Mouse (Mus musculus) brain, adult 2 months (tissue): Measurements from ENCODE around the gene Tmcc2.
A peak's percentile ranks its signal among the peaks of the same experiment; 100 is the strongest.

ENCODE experiments used
- DNase-seq: peaks from one replicate; pipeline ENCODE4 v3.0.0; 2011; ENCODE audit warnings: low read depth, low spot score

The Tmcc2 gene

DNA sequence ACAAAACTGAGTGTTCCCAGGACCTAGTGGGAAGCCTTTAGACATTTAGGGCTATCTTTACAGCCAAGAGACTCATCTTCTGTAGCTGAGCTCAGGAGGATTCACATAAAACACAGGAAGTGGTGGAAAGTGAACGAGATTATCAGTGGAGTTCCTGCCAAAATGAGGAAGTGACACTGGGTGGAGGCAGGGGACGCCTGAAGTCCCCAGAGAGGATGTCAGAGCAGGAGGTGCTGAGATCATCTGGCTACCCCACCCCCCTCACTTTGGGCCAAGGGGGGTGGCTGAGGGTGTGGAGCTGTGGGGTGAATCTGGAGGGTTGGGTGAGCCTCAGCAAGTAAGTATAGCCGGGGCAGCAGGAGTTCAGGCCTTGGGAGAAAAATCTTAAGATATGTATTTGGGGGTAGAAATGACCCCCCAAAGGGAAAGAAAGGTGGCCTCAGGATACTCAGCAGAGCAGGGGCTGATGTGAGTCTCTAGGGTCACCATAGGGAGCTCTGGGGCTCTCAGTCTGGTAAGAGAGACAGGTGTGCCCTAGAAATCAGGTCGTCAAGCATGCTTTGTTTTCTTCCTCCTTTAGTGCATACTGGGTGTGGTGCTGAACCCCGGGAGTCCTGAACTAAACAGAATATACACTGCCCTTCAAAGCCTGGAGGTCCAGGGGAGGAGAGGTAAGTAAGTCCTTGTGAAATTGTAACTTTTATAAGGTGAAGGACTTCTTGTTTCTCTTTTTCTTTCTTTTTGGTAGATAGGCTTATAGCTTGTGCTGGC, 49.2 kb downstream of the Tmcc2 start:
- DNase-seq = no peak

DNA sequence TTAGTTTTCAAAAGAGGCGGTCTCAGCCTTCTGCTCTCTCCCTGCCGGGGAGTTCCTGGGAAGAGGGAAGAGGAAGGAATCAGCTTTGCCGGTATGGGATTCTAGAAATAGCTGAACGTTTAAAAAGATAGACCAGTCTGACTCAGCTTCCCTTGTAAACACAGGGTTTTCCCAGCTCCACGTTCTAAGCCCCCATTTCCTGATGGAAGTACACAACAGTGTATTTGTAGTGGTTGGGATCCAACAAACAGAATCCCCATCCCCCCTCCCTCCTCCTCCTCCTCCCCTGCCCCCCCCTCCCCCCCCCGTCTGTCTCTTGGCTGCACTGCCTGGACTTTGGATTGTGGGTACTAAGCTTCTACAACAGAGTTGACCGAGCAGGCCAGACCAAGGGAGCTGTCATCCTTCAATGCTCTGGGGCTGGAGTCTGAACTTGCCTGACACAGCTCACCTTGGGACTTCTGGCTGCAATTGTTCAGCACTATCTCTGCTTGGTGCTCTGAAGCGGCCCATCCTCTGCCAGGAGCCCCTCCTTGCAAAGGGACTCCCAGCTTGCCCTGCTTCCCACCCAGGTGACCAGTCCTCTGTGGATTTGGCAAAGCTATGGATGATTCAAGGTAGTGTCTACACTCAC, 52.9 kb downstream of the Tmcc2 start:
- no peak for DNase-seq

DNA sequence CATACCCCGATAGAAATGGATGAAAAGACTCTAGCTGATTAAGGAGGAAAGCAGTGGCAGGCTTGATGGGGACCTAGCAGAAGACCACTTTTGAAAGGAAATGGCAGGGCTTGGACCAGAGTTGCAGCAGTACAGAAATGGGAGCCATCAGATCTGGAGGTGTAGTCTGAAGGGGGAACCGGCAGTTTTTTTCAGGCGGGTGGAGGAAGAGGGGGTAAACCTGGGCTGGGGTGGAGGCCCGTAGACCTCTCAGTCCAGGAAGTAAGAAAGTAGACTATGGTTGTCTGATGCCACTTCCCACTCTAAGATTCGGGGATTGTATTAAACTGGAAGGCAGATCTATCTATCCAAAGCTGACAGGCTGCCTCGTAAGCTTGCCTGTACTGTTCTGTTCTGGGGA, 54.2 kb downstream of the Tmcc2 start:
- no peak for DNase-seq

DNA sequence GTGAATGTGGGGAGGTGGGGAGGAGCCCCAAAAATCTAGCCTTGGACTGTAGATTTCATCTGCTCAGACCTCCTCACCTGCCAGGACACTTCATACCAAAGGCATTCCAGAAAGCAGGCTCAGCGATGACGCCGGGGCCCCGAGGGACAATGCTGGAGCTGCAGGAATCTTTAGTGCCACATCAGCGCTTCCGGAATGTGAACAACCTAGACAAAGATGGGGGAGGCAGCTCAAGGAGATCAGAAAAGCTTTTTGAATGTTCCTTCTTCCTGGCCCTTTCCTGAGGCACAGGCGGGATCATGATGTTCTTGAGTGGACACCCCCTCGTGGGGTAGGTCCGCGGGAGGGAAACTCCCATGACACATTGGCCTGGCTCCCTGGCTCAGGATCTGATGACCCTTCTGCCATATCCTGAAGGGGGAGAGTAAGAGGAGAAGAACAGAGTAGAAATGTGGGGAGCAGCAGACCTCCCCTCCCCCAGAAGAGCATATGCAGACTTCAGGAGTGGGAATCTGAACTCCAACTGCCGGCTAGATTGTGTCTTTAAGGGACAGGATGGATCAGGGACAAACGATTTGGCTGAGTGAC, 55.6 kb downstream of the Tmcc2 start:
- DNase-seq = no peak

DNA sequence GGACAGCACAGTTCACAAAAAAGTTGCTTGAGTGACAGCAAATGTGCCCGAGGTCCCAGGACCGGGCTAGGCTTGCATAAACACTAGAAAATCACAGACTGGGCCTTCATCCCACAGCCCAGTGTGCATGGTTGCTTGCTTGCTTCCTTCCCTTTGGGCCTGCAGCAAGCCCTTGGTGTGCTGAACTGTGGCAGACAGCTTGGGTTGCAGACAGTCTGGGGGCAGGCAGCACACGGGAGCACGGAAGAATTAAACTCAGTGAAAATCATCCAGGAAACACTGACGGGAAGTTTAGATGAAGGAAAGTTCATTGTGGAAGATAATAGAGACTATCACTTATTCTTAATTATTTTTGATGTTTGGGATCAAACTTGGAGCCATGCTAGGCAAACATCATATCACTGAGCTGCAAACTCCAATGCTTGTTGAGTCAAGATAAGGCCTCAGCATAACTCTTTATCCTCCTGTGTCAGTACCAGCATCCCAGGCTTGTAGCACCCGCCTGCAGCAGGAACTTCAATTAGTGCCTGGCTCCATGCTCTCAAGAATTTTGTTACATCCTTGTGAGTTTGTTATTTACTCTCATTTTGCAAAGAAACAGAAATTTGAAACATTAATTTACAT, 56.8 kb downstream of the Tmcc2 start:
- DNase-seq = no peak

DNA sequence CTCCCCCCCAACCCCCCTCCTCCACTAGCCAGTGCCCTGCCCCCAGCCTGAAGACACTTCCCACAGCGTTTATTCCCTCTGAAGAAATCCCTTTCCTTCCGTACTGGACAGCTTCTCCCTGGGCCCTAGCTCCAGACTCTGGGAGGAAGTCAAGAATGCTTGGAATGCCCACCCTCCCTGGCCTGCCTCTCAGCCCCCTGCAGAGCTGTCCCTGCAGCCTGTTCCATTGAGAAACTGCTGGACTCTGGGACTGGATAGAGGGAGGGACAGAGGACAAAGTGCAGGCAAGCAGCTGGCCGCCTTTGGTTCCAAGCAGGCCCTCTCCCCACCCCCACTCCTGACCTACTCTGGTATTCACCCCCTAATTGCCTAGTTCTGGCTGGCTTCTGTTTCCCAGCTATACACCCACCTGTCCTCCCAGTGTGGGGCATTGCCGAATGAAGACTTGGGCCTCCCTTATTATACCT, 57.4 kb downstream of the Tmcc2 start:
- no peak for DNase-seq

DNA sequence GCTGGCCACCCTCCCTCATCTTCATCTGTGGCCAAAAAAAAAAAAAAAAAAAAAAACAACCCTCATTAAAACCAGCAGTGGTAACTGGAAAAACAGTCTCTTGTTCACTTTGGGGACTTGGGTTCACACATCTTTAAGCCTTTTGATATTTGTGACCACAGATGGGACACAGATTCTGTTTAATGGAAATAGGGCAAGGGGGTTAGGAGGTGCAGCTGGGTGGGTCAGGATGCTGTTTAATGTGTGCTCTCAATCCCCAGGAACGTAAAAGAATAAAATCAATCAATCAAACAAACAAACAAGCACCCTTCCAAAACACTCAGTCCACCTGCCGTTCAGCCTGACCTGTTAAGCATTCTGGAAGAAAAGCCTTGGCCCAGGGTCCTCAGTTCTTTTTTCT, 57.9 kb downstream of the Tmcc2 start:
- DNase-seq = no peak

DNA sequence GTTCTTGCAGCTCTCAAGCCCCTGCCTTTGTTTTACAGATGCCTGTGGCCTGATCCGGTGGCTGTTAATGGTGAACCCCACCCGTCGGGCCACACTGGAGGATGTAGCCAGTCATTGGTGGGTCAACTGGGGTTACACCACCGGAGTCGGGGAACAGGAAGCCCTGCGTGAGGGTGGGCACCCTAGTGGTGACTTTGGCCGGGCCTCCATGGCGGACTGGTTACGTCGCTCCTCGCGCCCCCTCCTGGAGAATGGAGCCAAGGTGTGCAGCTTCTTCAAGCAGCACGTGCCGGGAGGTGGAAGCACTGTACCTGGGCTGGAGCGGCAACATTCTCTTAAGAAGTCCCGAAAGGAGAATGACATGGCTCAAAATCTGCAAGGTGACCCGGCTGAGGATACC, 59.8 kb downstream of the Tmcc2 start:
- DNase-seq = no peak

DNA sequence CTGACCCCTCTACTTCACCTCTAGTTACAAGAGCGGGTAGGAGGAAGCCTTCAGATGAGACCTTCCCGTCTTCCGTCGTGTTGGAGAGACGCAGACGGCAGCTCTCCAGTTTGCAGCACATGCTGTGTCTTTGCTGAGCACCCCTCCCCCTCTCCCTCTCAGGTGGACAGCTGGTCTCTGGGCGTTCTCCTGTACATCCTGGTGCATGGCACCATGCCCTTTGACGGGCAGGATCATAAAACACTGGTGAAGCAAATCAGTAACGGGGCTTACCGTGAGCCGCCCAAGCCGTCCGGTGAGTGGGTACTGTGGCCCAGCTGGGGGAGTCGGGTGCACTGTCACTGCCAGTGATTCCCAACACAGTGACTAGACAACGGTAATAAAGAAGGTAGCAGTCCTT, 60.7 kb downstream of the Tmcc2 start:
- DNase-seq = peak; percentile 67

DNA sequence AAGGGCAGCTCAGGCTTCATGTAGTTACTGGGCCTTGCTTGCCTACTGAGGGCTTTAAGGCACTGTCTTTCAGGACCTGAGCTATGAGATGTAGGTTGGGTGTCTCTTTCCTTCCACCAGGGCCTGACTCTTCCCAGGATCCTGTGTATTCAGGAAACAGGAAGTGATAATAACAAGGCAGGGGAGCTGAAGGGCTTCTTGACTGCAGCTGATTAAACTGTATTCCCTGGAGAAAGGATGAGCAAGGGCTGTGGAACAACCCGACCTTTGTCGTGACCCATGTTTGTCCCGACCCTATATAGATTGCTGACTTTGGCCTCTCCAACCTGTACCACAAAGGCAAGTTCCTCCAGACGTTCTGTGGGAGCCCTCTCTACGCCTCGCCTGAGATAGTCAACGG, 61.4 kb downstream of the Tmcc2 start:
- no peak for DNase-seq

DNA sequence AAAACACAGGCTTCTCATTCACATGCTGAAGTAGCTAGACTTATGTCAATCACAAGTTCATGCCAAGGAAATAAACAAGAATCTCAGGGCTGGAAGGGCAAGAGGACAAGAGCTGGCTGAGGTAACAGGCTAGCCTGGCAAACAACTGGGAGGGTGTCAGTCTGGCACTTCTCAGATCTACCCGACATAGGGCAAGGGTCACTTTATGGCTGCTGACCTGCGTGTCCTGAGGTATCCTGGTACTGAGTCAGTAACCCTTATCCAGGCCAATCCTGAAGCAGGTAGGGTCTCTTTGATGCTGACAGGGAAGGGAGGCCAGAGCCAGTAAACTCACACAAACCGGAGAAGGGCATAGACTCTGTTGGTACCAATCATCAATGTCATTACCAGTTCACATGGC, 62.5 kb downstream of the Tmcc2 start:
- no peak for DNase-seq

DNA sequence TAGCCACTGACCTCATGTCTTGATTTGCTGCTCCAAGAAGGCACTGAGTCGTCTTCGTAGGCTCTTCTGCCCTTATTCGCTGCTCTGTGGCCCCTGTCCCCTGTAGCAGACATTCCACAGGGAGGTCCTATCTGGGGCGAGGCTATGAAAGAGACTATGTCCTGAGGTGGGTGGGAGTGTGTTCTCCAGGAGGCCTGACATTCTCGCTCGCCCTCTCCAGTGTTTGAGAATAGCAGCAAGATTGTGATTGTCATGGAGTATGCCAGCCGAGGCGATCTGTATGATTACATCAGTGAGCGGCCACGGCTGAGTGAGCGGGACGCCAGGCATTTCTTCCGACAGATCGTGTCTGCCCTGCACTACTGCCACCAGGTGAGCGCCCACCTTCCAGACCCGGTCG, 63.6 kb downstream of the Tmcc2 start:
- no peak for DNase-seq

DNA sequence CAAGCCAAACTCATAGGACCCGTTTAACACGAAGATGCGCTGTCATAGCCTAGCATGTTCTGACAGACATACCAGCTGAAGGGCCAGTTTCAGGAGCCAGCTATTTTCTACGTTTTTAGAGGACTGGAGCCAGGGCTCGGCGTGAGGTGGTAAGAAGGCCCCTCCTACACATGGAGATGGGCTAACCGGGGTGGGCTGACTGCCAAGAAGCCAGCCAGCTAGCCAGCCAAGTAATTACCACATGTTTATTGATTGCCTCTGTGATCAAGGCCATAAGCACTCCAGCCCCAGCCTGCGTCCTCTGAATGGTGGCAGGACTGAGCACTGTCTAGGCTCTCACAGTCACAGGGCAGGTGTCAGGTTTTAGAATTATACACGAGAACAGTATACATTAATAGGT, 64.3 kb downstream of the Tmcc2 start:
- DNase-seq = no peak

DNA sequence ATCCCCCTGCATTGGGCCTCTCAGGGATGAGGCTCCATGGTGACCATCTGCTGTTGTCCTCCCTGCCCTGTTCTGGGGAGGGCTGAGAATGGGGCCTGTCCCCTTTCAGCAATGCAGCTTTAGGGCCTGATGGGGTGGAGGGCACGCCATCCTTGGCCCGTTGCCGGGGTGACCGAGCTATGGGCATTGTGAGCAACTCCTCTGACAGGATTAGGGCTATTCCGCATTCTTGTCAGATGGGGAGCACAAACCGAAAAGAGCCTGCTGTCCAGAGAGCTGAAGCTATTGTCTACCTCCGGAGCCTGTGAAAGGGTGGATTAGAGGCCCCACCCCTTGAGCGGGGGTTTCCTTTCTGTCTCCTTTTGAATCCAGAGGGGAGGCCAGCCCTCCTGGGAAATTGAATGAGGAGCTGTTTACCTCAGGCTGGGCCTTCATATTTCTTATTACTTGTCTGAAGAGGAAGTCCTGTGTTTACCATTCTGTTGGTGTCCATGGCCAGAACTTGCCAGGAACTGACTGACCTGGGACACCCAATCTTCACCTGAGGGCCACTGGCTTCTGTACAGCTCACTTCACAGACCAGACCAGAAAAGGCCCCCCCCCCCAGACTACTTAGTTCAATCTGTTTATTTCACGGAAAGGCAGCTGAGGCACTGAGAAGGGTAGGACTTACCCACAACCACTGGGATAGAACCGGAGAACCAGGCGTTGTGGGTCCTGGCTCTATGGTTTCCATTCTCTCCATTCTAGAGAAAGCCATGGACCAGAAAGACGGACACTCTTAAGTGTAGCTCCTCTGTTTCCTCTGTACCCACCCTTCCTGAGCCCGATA, 68.2 kb downstream of the Tmcc2 start:
- DNase-seq = no peak

DNA sequence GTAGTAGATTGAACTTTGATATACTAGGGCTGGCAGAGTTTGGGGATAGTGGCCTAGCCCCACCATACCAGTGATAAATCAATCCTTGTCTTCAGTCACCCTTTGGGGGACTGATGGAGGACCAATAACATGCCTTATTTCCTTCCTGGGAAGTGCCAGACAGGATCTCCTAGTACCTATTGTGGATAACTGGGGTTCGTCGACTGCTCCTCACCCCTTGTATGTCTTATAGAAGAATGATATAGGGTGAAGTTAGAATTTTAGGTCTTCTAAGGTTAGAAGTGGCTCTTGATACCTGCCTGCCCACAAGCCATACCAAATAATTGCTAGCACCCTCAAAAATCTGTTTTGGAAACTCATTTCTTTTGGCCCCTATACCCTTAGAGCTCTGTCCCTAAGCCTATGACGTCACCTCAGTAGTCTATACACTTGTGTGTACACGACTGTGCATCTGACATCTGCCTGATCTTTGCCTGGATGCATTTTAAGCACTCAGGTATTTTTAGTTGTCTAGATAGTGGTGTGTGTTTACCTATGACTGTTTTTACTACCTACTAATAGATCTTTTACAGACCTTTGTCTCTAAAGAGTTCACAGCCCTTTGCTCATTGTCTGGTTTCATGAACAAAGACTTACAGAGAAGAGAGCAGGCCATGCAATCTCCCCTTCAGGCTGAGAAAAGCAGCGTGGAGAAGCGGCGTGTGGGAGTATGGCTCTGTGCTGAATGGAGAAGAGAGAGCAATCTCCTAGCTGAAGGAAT, 69.1 kb downstream of the Tmcc2 start:
- DNase-seq = no peak

DNA sequence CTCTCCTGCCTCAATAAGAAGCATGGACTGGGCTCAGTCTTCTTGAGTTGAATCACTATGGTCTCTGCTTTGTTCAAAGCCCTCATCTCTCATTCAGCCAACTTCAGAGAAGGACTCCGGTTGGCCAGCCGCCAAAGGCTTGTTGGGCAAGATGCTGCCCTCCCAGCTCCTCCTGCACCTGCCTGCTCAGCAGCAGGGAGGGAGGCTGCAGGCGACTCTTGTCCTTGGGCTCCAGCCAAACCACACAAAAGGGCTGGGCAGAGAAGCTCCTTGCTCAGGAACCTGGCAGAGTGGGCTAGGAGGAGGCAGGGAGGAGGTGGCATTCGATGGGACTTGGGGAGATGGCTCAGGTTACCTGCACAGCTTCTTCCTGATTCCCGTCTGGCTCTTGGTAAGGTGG, 71.8 kb downstream of the Tmcc2 start:
- peak; percentile 86 for DNase-seq

DNA sequence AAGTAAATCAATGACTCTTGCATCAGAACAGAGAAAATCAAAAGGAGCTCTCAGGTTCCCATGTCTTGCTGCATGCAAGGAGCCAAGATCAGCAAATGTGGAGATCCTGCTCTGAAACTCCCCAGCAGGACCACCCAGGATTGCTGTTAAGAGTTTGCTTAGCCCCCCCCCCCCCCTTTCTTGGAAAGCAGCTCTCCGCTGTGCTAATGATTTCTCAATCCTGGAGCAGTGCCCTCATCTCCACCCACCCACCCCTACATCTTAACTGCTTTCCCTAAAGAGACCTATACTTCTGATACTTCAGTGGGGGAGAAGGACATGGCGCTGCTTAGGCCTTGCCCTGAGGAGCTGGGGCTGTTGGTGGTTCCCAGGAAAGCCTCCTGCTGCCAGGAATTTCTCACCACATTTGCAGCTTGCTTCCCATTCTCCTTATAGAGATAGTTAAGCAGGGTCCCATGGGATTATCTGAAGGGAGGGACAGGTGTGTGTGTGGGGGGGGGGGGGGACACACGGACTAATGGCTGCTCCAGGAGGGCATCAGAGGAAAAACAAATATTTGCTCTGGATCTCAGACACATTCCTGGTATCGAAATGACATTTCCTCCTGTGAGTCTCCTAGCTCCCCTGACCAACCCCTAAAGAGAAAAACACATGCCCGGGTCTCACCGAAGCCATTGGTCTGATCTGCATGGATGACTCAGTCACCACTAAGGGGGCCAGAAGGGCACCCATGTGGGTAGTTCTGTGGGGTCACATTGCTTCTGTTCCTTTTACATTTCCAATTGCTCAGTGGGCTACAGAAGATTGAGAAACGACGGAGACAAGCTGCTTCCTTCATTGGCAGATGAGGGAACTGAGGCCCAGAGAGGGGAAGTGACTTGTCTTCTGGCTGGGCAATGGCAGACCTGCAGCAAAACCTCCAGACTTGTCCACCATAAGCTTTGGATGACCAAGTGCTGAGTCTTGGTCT, 72.9 kb downstream of the Tmcc2 start:
- DNase-seq = no peak

DNA sequence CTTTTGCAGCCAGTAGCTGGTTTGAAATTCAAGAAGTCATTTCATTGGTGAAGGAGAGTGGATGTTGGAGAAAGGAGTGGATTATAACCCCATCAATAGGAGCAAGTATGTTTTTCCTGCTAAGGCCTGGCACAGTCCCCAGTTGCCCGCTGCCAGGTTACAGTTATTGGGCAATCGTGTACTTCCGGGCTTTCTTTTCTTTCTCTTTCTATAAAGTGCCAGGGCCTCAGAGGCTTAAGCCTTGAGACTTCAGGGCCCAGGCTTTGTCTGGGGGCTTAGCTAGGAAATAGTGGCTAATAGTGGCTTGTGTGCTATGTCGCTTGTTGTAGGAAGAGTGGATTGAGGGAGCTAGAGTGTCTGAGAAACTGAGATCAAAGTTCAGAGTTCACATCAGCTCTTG, 73.7 kb downstream of the Tmcc2 start:
- DNase-seq = no peak

DNA sequence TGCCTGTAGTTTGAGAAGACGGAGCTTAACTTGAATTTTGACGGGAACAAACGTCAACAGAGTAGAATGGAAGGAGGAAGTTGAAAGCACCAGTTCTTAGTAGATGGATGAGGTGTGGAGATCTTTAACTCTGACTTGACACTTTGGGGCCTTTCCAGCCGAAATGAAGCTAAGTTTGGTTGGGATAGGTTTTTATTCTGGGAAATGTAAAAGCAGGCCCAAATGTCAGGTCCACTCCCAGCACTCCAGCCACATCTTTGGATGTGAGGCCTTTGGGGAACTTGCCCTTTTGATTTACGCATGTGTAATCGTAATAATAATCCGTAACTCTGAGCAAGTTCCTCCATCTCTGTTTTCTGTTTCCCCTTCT, 74.5 kb downstream of the Tmcc2 start:
- no peak for DNase-seq
